Mouse (Mus musculus) bone marrow macrophage, adult 2 months (primary cell): ENCODE results near the gene Fbxo34. TPM values are rescaled to one million over a fixed set of nuclear protein-coding genes. Genes with fewer than 3 reads are reported as not detected.

Source experiments
- H3K27ac ChIP-seq: 2 replicates; pipeline ENCODE4 v1.5.1; 2012; ENCODE audit warnings: low read depth, low read length; ENCODE audit not compliant: insufficient read depth
- H3K4me1 ChIP-seq: 2 replicates; pipeline ENCODE4 v1.6.1; 2012; ENCODE audit warnings: low read length; ENCODE audit not compliant: control insufficient read depth, insufficient read depth
- H3K4me3 ChIP-seq: 2 replicates; pipeline ENCODE4 v1.5.1; 2012; ENCODE audit warnings: mild to moderate bottlenecking, low read length, moderate library complexity; ENCODE audit not compliant: insufficient read depth
- CTCF ChIP-seq: IDR thresholded peaks from 2 replicates; pipeline ENCODE4 v1.5.1; 2012; ENCODE audit warnings: low read depth, mild to moderate bottlenecking, low read length, moderate library complexity
- POLR2A ChIP-seq: IDR thresholded peaks from 2 replicates; pipeline ENCODE4 v1.6.1; 2012; ENCODE audit warnings: mild to moderate bottlenecking, low read depth, low read length, borderline replicate concordance
- polyA plus RNA-seq: library from polyadenylated mRNA; stranded (reverse); fragments of >200 nt; gene quantifications from 2 replicates; pipeline ENCODE4 v1.2.4, GENCODE M21; 2012; ENCODE audit not compliant: missing spikeins, insufficient read depth, insufficient read length

Gene Fbxo34
- polyA plus RNA-seq, 1 experiment: 17.6 TPM

DNA sequence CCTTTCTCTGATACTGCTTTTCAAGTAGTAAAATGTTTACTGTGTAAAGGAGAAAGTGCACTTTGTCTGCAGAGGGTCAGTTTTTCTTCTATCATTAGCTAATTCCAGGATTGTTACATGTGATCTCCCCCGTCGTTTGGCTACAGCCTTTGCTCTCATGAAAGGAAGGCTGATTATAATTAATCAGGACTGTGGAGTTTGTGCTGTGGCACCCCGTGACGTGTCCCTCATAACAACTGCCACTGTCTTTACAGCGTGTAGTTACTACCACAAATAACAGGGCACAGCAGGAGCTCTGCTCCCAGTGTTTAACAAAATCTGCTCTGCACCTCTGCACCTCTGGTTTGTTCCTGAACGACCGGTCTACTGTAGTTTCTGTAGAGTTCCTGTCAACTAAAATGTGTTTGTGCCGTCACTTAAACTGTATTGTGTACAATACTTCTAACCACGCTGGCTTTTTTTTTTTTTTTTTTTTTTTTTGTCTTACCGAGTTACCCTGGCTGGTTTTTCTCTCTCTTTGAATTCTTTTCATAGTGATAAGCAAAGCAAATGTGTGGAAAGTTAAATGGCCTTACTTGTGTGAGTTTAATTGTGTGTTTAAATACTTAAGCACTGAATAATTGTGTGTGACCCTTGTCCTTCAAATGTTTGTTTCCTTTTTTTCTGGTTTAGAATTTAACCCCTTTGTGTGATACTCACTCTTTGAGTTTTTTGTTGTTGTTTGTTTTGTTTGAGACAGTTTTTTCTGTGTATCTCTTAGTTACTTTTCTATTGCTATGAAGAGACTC is 39.3 kb downstream of the Fbxo34 start:
- TF ChIP-seq CTCF (no peak), POLR2A (no peak)
- Histone ChIP-seq H3K4me1 (peaks cover 16% of the 10 kb centered on the region), H3K27ac (no peak overlapping the region), H3K4me3 (no peak overlapping the region)

DNA sequence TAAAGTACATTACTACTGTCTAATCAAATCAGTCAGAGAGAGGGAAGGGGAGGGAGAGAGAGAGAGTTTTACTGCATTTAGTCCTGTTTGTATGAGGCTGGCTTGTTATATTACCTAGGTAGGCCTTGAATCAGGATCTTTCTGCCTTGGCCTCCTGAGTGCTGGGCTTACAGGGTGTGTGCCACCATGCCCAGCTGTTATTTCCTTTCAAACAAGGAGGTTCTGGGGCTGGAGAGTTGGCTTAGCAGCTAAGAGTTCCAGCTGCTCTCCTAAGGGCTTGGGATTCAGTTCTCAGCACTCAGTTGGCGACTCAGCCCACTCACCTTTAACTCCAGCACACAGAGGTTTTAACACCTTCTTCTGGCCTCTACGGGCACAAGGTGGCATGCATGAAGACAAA is 40.5 kb downstream of the Fbxo34 start:
- Histone ChIP-seq H3K4me1 (peaks cover 16% of the 10 kb centered on the region), H3K27ac (no peak overlapping the region), H3K4me3 (no peak overlapping the region)
- no peak for TF ChIP-seq POLR2A
- no peak for TF ChIP-seq CTCF

DNA sequence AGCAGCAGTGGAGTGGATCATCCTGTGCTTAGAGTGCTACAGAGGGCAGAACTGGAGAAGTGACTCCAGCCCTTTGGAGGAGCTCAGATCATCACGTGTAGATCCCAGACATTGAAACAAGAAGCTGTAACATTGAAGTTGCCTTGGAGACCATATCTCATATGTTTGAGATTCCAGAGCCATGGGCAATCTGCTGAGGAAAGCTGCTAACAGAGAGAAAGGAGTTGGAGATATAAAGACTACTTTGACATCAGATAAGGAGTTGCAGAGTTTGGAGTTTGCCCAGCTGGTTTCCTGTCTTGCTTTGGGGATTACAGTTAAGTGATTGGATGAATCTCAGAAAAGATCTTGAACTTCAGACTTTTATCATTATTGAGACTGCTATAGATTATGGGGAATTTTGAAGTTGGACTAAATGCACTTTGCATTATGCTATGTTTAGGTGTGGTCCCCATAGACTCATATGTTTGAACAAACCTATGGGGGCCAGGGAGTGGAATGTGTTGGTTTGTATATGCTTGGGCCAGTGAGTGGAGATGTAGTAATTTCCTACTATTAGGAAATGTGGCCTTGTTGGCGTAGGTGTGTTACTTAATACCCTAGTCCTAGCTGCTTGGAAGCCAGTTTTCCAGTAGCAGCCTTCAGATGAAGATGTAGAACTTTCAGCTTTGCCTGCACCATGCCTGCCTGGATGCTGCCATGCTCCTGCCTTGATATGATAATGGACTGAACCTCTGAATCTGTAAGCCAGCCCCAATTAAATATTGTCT is 43.6 kb downstream of the Fbxo34 start:
- no peak overlapping the region for H3K27ac ChIP-seq
- TF ChIP-seq POLR2A (no peak), CTCF (no peak)
- no peak overlapping the region for H3K4me3 ChIP-seq
- peaks cover 20% of the 10 kb centered on the region for H3K4me1 ChIP-seq

- Histone ChIP-seq H3K4me3 (no peak overlapping the region), H3K4me1 (peaks cover 15% of the 10 kb centered on the region)
- no peak for TF ChIP-seq POLR2A
- TF ChIP-seq CTCF: no peak
Measured at GRCm38 (mm10) chr14:47495951-47496350, 45.7 kb downstream of the Fbxo34 start.

GRCm38 (mm10) chr14:47497166-47497565 is 46.9 kb downstream of the Fbxo34 start:
- Histone ChIP-seq H3K27ac (no peak overlapping the region), H3K4me1 (peaks cover 15% of the 10 kb centered on the region), H3K4me3 (no peak overlapping the region)
- TF ChIP-seq POLR2A (no peak), CTCF (no peak)

More at GRCm38 (mm10) chr14:47495951-47496350, 45.7 kb downstream of the Fbxo34 start:
- H3K27ac ChIP-seq: no peak overlapping the region

DNA sequence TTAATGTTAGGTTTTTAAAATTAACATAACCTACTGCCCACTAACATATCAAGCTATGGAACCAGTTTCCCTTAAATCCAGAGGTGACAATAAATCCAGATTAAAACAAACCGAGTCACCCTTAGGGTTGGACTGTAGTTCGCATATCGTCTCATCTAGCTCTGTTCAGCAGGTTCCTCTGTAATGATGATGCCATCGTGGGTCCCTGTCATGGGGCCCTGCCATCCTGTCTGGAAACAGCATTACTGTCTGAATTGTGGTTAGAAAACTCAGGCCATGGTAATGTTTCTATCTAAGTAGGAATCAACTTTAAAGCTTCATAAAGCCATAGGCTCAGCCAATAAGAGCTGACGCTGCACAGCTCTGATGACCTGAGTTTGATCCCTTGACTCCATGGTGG is 48.4 kb downstream of the Fbxo34 start:
- H3K4me3 ChIP-seq: no peak overlapping the region
- TF ChIP-seq POLR2A (no peak), CTCF (no peak)
- peaks cover 14% of the 10 kb centered on the region for H3K4me1 ChIP-seq
- H3K27ac ChIP-seq: no peak overlapping the region

DNA sequence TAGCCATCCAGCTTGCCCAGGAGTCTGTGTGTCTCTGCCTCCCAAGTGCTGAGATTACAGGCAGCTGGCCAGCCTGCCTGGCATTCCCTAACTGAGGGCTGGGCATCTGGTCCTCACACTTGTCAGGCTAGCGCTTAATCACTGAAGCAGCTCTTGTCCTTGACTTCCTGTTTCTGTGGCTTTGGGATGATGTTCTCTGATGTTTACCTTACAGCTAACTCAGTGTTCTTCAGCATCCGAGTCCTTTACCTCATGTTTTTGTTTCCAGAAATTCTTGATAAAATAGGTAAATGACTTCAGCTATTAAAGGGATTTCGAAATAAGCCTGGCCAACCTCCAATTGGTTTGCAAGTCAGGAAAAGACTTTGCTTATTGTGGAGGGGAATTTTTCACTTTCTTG is 53.8 kb downstream of the Fbxo34 start:
- peaks cover 29% of the 10 kb centered on the region for H3K4me1 ChIP-seq
- H3K4me3 ChIP-seq: no peak overlapping the region
- H3K27ac ChIP-seq: no peak overlapping the region
- no peak for TF ChIP-seq CTCF
- no peak for TF ChIP-seq POLR2A

DNA sequence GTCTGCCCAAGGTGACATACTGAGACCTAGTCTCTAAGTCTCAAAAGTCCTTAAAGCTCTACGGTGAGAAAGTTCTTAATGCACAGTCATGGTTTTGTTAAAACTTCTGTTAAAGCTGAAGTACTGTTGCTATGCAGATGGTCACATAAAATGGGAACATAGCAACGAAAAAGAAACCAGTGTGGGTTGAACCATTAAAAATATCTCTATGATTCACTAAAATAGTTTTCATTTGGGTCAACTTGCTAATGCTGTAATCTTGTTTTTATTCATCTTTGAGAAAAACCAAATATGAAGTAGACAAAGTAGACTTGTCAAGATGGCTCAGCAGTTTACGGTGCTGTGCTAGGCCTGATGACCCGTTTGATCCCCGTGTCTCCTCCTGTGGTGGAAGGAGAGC is 56.5 kb downstream of the Fbxo34 start:
- TF ChIP-seq CTCF (no peak), POLR2A (no peak)
- Histone ChIP-seq H3K27ac (no peak overlapping the region), H3K4me1 (peaks cover 29% of the 10 kb centered on the region), H3K4me3 (no peak overlapping the region)

GRCm38 (mm10) chr14:47508035-47508434 is 57.8 kb downstream of the Fbxo34 start:
- Histone ChIP-seq H3K27ac (no peak overlapping the region), H3K4me3 (no peak overlapping the region), H3K4me1 (peaks cover 31% of the 10 kb centered on the region)
- TF ChIP-seq CTCF: no peak
- TF ChIP-seq POLR2A: no peak

- peaks cover 40% of the 10 kb centered on the region for H3K4me1 ChIP-seq
- no peak overlapping the region for H3K4me3 ChIP-seq
- H3K27ac ChIP-seq: no peak overlapping the region
- TF ChIP-seq CTCF (no peak), POLR2A (no peak)
Measured at GRCm38 (mm10) chr14:47510244-47510643, 60.0 kb downstream of the Fbxo34 start.
